Mouse (Mus musculus) heart, adult 11 months (tissue): ENCODE data around the gene Rarb.
"Not testable (repeated sequence)": the region's sequence is repeated elsewhere in the genome, so short reads cannot be mapped to it uniquely, and the experiment has no call there.

Experiments
- DNase-seq: peaks from one replicate; pipeline ENCODE4 v3.0.0; 2022

Gene Rarb

GRCm38 (mm10) chr14:16818602-16819250 is at the start of gene Rarb:
Gene Rarb (minus strand): TSS chr14:16819156.
- peak; percentile 83 for DNase-seq

- DNase-seq: no peak
These were observed 23.1 kb upstream of the Rarb start for GRCm38 (mm10) chr14:16842036-16842435.

- no peak for DNase-seq
These were observed 22.6 kb upstream of the Rarb start for GRCm38 (mm10) chr14:16841597-16841989.

- DNase-seq: peak; percentile 91
These were observed 22.1 kb upstream of the Rarb start for GRCm38 (mm10) chr14:16840951-16841596.

GRCm38 (mm10) chr14:16840135-16840534 is 21.2 kb upstream of the Rarb start:
- no peak for DNase-seq

- peak; percentile 34 for DNase-seq
These were observed 3.7 kb downstream of the Rarb start for GRCm38 (mm10) chr14:16815096-16815741.

- no peak for DNase-seq
These were observed 12.8 kb downstream of the Rarb start for GRCm38 (mm10) chr14:16806155-16806554.

- DNase-seq: no peak
These were observed 28.8 kb downstream of the Rarb start for GRCm38 (mm10) chr14:16790161-16790560.

GRCm38 (mm10) chr14:16781942-16782541 is 36.9 kb downstream of the Rarb start:
- DNase-seq: no peak

- DNase-seq: no peak
These were observed 42.1 kb downstream of the Rarb start for GRCm38 (mm10) chr14:16776723-16777381.

- peak; percentile 59 for DNase-seq
These were observed 46.0 kb downstream of the Rarb start for GRCm38 (mm10) chr14:16772927-16773326.

GRCm38 (mm10) chr14:16765891-16766290 is 53.1 kb downstream of the Rarb start:
- no peak for DNase-seq

GRCm38 (mm10) chr14:16762773-16763172 is 56.2 kb downstream of the Rarb start:
- DNase-seq: no peak

- no peak for DNase-seq
These were observed 60.1 kb downstream of the Rarb start for GRCm38 (mm10) chr14:16758773-16759434.

- DNase-seq: not testable (repeated sequence)
These were observed 63.4 kb downstream of the Rarb start for GRCm38 (mm10) chr14:16755601-16756000.

GRCm38 (mm10) chr14:16752648-16753047 is 66.3 kb downstream of the Rarb start:
- peak; percentile 89 for DNase-seq

GRCm38 (mm10) chr14:16746982-16747578 is 71.9 kb downstream of the Rarb start:
- no peak for DNase-seq

- no peak for DNase-seq
These were observed 77.8 kb downstream of the Rarb start for GRCm38 (mm10) chr14:16740982-16741739.

- no peak for DNase-seq
These were observed 80.4 kb downstream of the Rarb start for GRCm38 (mm10) chr14:16738538-16738937.

- no peak for DNase-seq
These were observed 81.2 kb downstream of the Rarb start for GRCm38 (mm10) chr14:16737781-16738180.

- DNase-seq: no peak
These were observed 83.5 kb downstream of the Rarb start for GRCm38 (mm10) chr14:16735331-16736012.
